Mouse (Mus musculus): Measurements from ENCODE around the gene Eps8l1. TPM values are rescaled to one million over a fixed set of nuclear protein-coding genes. Genes with fewer than 3 reads are reported as not detected.
A peak's percentile ranks its signal among the peaks of the same experiment; 100 is the strongest.
"Not testable (repeated sequence)": the region's sequence is repeated elsewhere in the genome, so short reads cannot be mapped to it uniquely, and the experiment has no call there.

The Eps8l1 gene
- total RNA-seq, 4 experiments from 2014 or later = 1.3 to 5.8 (median 3.6) TPM

DNA sequence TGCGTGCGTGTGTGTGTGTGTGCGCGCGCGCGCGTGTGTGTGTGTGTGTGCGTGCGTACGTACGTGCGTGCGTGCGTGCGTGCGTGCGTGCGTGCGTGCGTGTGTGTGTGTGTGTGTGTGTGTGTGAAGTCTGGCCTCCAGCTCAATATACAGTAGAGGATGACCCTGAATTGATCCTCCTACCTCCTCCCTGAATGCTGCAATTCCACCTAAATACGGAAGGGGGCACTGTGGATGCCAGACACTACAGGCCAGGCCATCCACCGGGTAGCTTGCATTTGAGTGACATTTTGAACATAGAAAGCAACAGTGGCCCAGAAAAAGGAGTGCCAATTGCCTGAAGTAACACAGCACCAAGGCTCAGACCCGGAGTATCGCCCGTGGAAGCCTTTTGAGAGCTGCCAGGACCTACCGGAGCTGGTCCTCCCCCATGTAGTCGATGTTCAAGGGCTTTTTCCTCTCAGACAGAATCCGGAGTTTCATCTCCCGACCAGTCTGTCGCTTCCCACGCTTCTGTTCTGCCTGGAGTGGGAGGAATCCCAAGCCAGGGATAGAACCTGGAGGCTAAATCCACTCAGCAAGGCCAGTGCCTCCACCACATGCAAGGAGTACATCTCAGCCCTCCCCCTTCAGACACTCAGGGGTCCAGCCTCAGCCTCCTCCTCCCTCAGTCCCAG lies 47.7 kb downstream of the Eps8l1 start:
- no peak for DNase-seq (ENCODE audit: low spot score)

DNA sequence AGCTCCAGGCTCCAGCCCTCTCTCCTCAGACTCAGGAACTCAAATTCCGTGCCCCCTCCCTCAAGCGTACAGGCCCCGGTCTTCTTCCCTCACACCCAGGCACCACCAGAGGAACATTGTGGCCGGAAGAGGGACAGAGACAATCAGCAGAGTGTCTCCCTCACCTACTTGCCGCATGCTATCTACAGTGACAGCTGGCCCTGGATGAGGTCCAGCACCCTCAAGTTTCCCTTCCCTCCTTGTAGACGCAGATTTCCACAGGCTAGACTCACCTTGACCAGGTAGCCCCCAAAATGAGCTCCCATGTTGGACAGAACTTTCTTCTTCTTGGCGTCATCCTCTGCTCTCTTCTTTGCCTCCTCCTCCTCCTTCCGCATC lies 48.3 kb downstream of the Eps8l1 start:
- no peak for DNase-seq (ENCODE audit: low spot score)

DNA sequence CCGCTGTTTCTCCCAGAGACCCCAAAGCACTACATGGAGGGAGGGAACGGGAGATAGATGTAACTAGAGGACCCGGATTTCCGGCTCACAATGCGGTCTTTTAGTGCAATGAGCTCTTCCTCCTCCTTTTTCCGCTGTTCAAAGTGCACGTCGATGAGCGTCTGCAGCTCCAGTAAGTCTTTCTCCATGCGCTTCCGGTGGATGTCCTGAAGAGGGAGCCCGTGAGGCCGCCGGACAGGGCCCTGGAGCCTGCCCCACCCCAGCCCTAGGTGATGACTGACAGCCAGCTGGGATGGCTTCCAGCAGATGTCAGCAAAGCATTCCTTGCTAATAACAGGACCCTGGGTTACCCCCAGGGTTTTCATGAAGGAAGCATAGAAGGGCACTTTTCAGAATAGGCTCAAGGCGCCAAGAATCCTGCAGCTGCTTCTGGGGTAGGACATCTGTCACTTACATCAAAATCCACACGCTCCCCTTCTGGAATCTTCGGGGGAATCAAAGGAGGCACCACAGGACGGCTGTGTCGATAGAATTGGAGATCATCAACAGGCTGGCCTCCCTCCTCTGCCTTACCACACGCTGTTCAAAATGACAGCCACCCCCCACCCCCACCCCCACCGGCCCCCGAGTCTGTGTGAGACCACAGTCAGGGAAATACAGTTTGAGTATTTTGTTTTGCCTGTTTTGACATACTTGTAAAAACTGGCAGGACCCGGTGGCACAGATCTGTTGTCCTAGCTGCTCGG lies 49.6 kb downstream of the Eps8l1 start:
- peak; percentile 84 for DNase-seq (ENCODE audit: low spot score)

DNA sequence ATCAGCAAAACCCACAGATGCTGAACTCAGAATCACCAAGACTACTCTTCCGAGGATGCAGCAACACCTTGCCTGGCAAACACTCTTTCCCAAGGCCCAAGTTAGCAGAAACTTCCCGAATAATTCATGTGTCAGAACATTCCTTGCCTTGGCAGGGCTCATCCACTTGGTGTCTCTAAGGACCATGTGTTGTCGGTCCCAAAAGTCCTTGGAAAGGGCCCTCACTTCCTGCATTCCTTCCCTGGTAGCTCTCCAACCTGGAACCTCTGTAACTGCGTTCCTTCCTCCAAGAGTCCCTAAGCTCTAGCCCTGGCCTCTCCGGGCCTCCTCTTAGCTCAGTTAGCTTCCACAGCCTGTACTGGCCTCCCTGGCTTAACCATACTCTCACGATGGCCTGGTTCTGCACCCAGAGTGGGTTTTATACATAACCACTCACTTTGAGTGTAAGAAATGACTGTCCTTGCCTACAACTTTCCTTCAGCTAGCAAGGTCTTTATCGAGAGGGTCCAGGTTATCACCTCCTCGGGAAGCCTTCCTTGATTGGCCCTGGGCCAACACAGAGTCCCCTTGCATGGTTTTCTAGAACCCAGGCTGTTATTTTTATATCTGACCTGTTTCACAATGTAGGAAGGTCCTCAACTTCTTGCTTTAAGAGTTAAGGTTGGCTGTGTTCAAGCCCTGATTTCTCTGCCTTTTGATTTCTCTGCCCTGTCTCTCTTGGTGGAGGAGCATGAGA lies 51.2 kb downstream of the Eps8l1 start:
- no peak for DNase-seq (ENCODE audit: low spot score)

DNA sequence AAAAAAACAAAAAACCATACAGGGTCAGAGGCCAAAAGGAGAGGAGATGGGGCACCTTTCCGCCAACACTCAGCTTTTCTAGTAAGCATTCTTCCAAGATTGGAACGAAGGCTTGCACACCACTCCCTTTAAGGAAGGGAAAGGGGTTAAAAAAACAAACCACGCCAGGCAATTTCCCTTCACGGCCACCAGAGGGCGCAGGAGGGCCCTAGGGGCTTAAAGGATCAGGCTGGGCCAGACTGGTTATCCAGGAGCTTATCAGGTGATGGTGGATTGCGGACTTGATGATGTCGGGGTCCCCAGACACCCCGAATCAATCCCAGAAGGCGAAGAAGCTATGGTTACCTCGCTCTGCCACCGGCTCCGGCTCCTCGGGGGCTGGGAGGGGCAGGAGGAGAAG lies 52.8 kb downstream of the Eps8l1 start:
- no peak for DNase-seq (ENCODE audit: low spot score)

DNA sequence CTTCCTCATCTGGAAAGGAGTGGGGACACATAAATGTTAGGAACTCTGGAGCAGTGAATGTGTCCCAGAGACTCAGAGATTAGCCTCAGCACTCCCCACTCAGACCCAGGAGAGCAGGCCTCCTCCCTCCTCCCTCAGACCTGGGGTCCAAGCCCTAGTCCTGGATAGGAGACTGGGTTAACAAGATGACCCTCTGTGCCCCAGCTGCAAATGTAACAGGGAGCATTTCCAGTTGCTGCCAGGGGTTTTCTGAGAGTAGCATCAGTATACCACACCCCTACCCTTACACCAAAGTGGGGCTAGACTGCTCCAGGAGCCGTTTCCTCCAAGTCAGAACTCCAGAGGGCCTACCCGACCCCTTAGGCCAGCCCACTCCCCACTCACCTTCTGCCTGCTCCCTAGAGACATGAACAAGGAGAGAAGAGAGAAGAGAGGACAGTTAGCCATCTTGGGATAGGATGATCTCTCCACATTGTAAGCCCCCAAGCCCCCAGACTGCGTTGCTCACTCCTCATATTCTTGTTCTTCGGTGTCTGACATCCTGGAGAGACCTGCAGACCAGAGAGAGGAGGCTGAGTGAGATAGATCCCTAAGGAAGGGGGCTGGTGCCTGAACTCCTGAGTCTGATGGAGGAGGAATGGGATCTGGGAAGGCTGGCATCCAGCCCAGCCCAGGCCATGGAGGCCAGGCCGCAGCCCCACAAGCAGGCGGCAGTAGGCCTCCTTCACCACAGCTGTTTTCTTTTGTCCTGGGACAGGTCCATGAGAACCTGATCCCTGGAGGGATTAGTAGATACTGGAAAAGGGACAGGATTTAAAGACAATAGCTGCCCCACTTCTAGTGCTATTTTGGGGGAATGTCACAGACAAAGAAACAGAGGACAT lies 53.6 kb downstream of the Eps8l1 start:
- DNase-seq (ENCODE audit: low spot score) = no peak

DNA sequence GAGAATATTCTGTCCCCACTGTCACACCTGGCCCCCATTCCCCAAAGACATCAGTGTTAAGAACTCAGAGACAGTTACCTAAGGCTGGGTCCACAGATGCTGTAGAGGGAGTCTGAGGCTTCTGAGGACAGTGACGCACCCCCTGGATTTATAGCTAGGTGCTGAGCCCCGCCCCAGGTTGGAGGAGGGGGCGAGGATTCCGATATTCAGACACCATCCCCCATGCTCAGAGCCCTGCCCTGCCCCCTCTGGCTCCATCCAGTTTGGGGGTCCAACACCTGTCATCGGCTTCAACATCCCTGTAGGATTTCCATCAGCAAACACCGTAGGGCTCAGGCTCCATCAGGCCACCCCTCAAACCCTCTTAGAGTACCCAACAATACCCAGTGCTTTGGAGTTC lies 55.4 kb downstream of the Eps8l1 start:
- no peak for DNase-seq (ENCODE audit: low spot score)

DNA sequence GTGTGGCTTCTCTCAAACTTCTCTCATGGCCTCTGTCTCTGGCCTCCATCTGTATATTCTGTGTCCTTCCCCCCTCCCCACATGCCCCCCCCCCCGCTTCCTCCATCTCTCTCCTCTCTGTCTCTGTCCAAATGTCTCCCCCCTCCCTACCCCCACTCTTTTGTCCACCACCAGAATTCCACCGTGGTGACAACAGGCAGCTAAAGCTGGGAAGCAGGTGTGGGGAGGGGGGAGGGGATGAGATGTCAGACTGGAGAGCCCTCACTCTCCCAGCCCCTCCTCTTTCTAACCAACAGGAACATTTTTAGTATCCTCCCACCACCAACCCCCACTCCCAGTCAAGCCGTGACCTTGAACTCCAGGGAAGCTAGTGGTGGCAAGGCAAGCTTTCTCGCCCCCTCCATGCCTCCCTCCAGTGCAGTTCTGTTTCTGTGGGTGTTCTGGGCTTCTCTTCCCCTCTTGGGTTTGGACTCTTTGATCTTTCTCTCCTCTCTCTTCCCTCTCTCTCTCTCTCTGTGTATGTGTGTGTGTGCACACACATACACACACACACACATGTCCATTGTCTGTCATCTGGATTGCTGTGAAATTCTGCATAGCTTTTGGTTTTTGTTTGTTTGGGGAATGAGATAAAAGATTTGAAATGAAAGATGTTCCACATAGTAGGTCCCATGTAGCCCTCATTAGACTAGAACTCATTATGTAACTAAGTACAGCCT lies 56.0 kb downstream of the Eps8l1 start, which contains the start of gene Tnnt1:
Gene Tnnt1 (minus strand): TSS at position 51 of the 719 bp plus-strand sequence.
- DNase-seq (ENCODE audit: low spot score) = no peak

DNA sequence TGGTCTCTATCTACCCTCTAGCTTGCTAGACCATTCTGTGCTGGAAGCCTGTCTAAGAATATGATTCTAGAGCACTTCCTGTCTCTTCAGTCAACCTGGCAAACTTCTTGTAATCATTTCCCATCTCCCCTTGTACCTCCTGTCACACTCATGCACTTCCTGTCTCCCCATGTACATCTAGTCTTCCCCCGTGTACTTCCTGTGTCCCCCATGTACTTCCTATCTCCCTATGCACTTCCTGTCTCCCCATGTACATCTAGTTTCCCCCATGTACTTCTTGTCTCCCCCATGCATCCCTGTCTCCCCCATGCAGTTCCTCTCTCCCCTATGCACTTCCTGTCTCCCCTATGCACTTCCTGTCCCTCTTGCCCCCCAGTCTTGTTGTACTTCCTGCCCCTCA lies 58.0 kb downstream of the Eps8l1 start:
- no peak for DNase-seq (ENCODE audit: low spot score)

DNA sequence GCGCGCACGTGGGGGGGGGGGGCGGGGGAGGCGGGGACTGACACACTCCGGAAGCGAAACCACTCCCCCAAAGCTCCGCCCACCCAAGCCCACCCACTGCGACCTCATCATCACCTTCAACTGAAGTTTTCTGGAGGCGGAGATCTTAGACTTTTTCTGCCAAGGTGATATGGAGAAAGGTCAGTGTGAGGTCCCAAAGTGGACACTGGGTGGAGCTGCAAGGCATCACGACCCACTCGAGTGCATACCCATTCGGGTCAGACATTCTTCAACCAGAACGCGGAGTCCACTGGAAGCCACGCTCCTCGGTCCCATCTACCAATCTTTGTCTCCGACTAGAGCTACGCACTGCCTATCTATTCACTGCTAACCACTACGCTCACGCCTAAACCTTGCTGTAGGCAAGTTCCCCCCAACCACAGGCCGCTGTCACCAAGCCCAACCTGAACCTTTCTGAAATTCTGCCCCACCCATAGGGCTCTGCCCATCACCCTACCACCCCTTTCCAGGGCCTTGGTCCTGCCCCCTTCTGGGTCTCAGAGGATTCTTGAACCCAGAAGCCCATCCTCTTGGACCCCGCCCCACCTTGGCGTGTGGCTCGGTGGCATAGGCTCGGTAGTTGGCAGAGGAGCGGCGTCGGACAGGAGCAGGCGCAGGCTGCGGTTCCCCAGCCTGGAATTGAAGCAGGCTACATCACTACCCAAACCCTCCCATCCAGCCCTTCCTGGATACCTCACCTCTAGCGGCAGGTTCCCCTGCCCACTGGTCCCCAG lies 60.9 kb downstream of the Eps8l1 start:
- DNase-seq (ENCODE audit: low spot score) = no peak

DNA sequence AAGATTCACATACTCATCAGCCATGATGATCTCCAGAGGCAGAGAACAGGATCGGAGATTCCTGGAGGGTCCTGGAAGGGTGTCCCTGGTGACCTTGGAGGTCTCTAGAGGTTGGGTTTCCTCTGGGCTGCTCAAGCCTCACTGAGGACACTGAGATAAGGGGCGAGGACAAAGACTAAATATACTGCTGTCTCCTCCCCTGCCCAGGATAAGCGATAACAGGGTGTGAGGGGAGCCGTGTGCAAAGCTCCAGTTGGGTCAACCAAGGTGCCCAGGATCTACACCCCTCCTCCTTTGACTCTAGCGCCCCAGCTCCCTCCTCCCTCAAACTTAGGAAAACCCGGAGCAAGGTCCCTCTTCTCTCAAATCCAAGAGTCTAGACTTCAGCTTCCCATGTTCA lies 61.8 kb downstream of the Eps8l1 start:
- peak; percentile 62 for DNase-seq (ENCODE audit: low spot score)

DNA sequence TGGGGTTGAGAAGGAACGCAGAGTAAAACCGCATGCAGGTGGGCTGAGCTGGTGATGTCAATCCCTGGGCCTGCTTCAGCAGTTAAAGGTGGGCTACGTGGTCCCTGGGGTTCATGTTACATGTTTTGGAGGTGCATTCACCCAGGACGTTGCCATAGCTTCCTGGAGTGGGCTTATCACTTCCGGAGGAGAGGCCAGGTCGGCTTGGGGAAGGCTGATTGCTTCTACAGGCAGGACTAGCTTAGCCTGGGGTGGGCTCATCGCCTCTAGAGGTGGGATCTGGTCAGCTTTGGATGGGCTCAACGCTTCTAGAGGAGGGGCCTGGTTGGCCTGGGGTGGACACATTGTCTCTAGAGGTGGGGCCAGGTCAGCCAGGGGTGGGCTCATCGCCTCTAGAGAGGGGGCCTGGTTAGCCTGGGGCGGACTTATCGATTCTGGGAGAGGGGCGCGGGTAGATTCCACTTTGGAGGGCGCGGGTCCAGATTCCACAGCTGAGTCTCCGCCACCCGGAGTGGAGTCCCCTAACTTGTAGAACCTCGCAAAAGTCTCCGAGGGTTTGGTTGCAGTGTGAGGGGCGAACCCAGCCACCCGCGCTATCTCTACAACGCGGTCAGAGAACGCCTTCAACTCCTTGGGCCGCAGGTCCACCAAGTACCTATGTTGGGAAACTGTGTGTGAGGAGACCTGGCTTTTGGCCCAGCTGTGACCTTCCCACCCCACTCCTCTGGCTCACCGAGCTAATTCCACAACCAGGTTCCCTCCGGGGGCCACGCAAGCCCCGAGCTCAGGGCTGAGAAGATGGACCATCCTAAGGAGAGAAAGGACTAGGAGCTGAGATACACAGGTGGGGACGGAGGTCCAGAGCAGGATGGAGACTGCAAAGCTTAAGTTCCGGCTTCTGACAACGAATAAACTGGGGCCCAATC lies 63.0 kb downstream of the Eps8l1 start:
- DNase-seq (ENCODE audit: low spot score) = no peak

DNA sequence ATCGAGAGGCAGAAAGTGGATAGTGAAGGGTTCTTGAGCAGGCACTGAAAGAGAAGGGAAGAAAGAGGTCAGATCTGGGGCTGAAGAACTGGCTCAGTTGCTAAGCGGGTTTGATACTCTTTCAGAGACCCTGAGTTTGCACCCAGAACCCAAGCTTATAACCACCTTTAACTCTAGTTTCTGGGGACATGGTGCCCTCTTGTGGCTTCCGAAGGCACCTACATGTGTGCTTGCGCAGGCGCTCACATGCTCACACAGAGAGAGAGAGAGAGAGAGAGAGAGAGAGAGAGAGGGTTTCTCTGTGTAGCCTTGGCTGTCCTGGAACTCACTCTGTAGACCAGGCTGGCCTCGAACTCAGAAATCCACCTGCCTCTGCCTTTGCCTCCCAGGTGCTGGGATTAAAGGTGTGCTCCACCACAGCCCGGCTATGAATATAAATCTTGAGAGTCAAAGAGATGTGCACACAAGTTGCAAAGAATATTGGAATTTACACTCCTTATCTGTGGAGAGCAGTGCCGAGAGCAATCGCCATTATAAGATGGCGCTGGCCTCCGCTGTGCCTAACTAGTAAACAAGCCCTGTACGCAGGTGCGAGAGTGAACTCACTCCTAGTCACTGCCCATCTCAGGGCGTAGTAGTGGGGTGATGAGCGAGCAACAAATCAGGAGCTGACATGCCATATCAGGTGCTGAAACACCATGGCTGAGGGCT lies 63.9 kb downstream of the Eps8l1 start, which contains the start of gene Tnni3:
Gene Tnni3 (minus strand): TSS at position 18 of the 711 bp plus-strand sequence.
- DNase-seq (ENCODE audit: low spot score) = not testable (repeated sequence)

DNA sequence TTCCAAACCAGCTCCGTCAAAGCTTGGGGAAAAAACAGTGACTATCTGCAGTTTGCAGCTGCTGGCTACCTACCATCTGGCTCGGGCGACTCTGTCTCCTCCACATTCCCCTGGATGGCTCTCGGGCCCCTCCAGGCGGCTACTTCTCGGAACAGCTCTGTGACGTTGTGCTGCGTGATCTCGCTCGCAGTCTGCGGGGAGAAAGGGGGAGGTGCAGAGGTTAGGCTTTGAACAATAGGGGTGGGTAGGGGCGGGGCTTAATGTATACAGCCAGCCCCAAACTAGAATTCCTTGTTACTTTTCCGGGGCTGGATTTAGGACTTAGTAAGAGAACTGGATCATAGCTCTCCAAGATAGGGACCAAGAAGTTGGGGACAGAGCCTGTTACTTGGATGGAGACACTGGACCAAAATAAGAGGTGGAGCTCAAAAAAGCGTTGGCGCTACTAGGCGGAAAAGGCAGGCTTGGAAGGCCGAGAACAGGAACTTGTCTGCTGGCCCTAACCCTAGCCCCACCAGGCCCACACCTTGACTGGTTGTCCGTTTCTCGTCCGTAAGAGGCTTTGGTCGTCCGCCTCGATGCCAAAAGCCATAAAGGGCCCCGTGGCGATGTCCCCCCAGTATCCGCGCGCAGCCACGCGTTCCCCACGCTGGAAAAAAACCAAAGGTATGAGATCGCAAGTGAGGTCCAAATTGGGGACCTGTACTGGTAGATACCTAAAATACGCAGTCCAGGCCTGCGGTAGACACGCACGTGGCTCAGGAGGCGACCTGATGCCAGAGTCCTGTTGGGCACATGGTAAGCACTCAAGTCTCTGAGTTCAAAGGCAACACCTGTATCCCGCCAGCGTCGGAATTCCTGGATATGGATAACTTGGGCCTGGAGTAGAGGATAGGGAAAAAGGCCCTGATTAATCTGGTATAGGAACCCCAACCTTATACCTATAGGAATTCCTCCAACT lies 66.1 kb downstream of the Eps8l1 start:
- peak; percentile 76 for DNase-seq (ENCODE audit: low spot score)

DNA sequence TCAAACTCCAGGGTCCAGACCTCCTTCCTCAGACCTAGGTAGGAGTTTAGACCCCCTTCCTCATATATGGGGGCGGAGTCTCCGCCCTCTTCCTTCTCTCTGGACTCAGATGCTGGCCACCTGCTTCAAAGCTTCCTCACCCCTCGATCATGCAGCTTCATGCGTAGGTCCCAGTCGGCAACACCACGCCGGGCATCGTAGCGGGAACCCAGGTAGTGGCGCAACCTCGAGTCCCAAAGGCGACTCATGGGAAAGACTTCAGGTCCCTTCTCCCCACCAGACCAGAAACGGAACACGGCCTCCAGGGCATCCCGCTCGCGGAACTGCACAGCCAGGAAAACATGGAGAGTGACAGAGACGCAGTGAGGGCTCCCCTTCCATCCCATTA lies 66.8 kb downstream of the Eps8l1 start:
- no peak for DNase-seq (ENCODE audit: low spot score)

All from heart, adult 8-10 months (tissue).